Mouse (Mus musculus) neural tube, postnatal 0 days (tissue): ENCODE data around the gene Mfsd8. TPM values are rescaled to one million over a fixed set of nuclear protein-coding genes. Genes with fewer than 3 reads are reported as not detected.

Experiments
- polyA plus RNA-seq: library from polyadenylated mRNA; unstranded; fragments of >200 nt; fragmentation: Nextera tagmentation; extraction: Ambion mirVana; gene quantifications from 2 replicates; pipeline ENCODE4 v1.2.1, GENCODE M21; 2015

The Mfsd8 gene
- polyA plus RNA-seq: 7.9 and 8.1 TPM in 2 replicates

GRCm38 (mm10) chr3:40846473-40846956, at the start of gene Mfsd8:
Gene Mfsd8, minus strand, starts transcription at chr3:40846886.

DNA sequence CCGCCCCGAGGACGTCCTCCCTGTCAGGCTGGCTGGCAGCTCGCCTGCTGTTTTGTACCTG, 101 bp upstream of the Mfsd8 start, which contains the start of gene Abhd18:
Gene Abhd18 (plus strand): TSS at position 14 of the 61 bp plus-strand sequence.

GRCm38 (mm10) chr3:40799530-40800372, 46.9 kb downstream of the Mfsd8 start, which contains the start of gene Plk4:
Gene Plk4, plus strand, starts transcription at chr3:40800019.

Other genes starting within 250 kb of the Mfsd8 start
- 0.18 and 0.39 TPM in 2 replicates for gene Slc25a31, start 138.0 kb downstream of the Mfsd8 start, polyA plus RNA-seq
- gene Hspa4l, start 102.4 kb downstream of the Mfsd8 start, polyA plus RNA-seq: 53.9 and 61.7 TPM in 2 replicates
- gene Plk4, start 46.9 kb downstream of the Mfsd8 start, polyA plus RNA-seq: 11.9 and 12.4 TPM in 2 replicates
- 9.8 and 16.0 TPM in 2 replicates for gene Abhd18, start 84 bp upstream of the Mfsd8 start, polyA plus RNA-seq
- gene 1700034I23Rik, start 55.7 kb upstream of the Mfsd8 start, polyA plus RNA-seq: 0.19 and 0.28 TPM in 2 replicates
- gene Larp1b, start 102.9 kb upstream of the Mfsd8 start, polyA plus RNA-seq: 6.4 and 6.5 TPM in 2 replicates
- 31.5 and 34.3 TPM in 2 replicates for gene Pgrmc2, start 236.2 kb upstream of the Mfsd8 start, polyA plus RNA-seq